Mouse (Mus musculus): ENCODE results near the gene Rgs7bp.
"Not testable (repeated sequence)": the region's sequence is repeated elsewhere in the genome, so short reads cannot be mapped to it uniquely, and the experiment has no call there.

Gene Rgs7bp

GRCm38 (mm10) chr13:104937759-104938158 lies 117.0 kb downstream of the Rgs7bp start:
- no peak for DNase-seq (ENCODE audit: low spot score)

- no peak for DNase-seq (ENCODE audit: low spot score)
These were observed 118.1 kb downstream of the Rgs7bp start for GRCm38 (mm10) chr13:104936586-104936985.

GRCm38 (mm10) chr13:104931635-104932532 lies 122.8 kb downstream of the Rgs7bp start:
- DNase-seq (ENCODE audit: low spot score), result no peak

GRCm38 (mm10) chr13:104930814-104931213 lies 123.9 kb downstream of the Rgs7bp start:
- DNase-seq (ENCODE audit: low spot score), result no peak

- DNase-seq (ENCODE audit: low spot score), result no peak
These were observed 136.1 kb downstream of the Rgs7bp start for GRCm38 (mm10) chr13:104918663-104919062.

- not testable (repeated sequence) for DNase-seq (ENCODE audit: low spot score)
These were observed 138.0 kb downstream of the Rgs7bp start for GRCm38 (mm10) chr13:104916771-104917170.

GRCm38 (mm10) chr13:104916106-104916505 lies 138.6 kb downstream of the Rgs7bp start:
- no peak for DNase-seq (ENCODE audit: low spot score)

- no peak for DNase-seq (ENCODE audit: low spot score)
These were observed 140.3 kb downstream of the Rgs7bp start for GRCm38 (mm10) chr13:104914288-104914895.

GRCm38 (mm10) chr13:104911626-104912025 lies 143.1 kb downstream of the Rgs7bp start:
- not testable (repeated sequence) for DNase-seq (ENCODE audit: low spot score)

GRCm38 (mm10) chr13:104911006-104911405 lies 143.7 kb downstream of the Rgs7bp start:
- DNase-seq (ENCODE audit: low spot score), result not testable (repeated sequence)

- no peak for DNase-seq (ENCODE audit: low spot score)
These were observed 146.0 kb downstream of the Rgs7bp start for GRCm38 (mm10) chr13:104908691-104909090.
